Mouse (Mus musculus): ENCODE results near the gene Muc3.
"Not testable (repeated sequence)": the region's sequence is repeated elsewhere in the genome, so short reads cannot be mapped to it uniquely, and the experiment has no call there.

Gene Muc3

DNA sequence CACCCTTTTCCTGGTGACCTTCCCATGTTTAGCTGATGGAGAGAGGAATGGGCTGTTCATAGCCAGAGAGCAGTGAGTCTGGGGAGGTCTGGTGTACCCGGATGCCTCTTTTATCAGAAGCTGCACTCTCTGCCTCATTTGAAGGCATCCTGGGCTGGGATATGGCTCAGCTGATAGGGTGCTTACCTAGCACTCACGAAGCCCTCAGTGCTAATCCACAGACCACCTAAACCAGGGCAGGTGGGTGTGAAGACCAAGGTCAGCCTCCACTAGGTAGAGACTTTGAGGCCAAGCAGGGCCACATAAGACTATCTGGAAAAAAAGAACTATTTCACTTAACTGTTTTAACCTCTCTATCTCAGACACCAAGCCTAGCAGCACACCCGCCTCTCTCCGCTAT lies 25.6 kb downstream of the Muc3 start:
- DNase-seq (ENCODE audit: extremely low read depth, insufficient read length, low spot score): no peak

DNA sequence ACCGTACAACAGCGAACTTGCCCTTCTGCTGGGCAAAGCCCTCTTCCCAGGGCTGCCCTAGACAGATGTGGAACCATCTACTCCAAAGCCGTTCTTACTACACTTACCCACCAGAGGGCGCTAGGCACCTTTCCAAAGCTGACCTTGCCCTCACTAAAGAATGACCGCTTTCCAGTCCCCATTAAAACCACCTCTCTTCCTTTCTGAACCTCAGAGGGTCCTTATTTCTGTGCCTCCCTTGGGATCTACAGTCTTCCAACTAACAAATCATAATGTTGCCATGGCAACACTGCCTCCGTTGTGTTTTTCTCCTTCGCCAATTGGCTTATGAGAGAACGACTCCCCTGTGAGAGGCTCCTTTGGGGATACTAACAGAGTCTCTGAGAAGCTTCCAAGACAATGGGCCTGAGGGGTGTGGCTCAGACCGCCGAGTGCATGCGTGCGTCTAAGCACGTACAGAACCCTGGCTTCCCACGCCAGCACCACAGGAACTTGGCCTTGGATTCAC lies 26.4 kb downstream of the Muc3 start:
- no peak for DNase-seq (ENCODE audit: extremely low read depth, insufficient read length, low spot score)

DNA sequence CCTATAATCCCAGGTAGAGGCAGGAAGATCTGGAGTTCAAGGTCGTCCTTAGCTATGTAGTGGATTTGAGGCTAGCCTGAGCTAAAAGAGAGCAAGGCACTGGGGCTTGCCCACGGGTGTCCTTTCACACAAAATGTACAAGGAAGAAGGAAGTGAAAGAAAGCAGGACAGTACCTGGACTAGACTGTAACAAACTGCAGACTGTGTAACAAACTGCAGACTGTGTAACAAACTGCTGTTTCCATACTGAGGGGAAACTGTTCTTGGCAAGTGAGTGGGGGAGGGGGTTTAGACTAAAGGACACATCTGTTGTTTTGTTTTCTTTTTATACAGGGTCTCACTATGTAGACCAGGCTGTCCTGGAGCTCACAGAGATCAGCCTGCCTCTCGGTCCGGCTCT lies 27.8 kb downstream of the Muc3 start:
- no peak for DNase-seq (ENCODE audit: extremely low read depth, insufficient read length, low spot score)

DNA sequence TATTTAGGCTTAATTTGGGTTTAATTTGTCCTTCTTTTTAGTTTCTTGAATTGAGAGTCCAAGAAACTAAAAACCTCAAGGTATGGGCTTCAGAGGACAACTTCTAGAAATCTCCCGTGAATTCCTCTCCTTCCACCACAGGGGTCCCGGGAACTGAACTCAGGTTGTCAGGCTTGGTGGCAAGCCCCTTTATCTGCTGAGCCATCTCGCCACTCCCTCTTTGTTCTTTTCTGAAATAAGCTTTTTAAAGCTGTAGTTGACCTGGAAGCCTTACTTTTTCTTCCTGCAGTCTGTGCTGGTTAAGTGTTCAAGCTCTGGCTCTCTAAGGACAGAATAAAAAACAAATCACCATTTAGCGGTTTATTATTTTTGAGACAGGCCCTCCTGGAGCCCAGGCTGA lies 30.2 kb downstream of the Muc3 start:
- DNase-seq (ENCODE audit: extremely low read depth, insufficient read length, low spot score): no peak

DNA sequence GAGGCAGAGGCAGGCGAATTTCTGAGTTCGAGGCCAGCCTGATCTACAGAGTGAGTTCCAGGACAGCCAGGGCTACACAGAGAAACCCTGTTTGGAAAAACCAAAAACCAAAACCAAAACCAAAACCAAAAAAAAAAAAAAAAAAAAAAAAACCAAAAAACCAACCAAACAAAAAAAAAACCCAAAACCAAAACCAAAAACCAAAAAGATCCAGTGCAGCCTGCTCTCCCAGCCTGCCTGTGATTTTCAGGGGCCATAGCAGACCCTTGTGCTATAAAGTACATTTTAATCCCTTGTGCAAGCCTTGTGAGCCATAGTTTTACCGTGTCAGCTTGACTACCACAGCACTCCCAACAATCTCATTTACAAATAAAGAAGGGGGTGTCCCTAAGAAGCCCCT lies 31.1 kb downstream of the Muc3 start:
- DNase-seq (ENCODE audit: extremely low read depth, insufficient read length, low spot score): not testable (repeated sequence)

DNA sequence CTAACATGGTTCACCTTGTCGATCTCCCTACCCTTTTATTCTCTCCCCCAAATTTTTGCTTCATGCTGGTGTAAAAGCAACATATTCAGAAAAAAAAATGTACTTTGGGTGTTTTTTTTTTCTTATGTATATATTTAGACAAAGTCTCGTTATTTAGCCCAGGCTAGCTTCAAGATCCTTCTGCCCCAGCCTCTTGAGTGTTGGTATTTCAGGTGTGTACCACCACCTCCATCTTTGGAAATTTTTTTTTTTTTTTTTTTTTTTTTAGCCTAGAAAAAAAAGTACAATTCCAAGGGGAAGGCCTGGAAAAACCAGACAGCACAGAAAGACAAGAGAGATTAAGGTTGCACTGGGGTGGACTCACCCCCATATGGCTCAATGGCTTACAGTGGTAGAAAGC lies 32.1 kb downstream of the Muc3 start:
- DNase-seq (ENCODE audit: extremely low read depth, insufficient read length, low spot score): no peak

DNA sequence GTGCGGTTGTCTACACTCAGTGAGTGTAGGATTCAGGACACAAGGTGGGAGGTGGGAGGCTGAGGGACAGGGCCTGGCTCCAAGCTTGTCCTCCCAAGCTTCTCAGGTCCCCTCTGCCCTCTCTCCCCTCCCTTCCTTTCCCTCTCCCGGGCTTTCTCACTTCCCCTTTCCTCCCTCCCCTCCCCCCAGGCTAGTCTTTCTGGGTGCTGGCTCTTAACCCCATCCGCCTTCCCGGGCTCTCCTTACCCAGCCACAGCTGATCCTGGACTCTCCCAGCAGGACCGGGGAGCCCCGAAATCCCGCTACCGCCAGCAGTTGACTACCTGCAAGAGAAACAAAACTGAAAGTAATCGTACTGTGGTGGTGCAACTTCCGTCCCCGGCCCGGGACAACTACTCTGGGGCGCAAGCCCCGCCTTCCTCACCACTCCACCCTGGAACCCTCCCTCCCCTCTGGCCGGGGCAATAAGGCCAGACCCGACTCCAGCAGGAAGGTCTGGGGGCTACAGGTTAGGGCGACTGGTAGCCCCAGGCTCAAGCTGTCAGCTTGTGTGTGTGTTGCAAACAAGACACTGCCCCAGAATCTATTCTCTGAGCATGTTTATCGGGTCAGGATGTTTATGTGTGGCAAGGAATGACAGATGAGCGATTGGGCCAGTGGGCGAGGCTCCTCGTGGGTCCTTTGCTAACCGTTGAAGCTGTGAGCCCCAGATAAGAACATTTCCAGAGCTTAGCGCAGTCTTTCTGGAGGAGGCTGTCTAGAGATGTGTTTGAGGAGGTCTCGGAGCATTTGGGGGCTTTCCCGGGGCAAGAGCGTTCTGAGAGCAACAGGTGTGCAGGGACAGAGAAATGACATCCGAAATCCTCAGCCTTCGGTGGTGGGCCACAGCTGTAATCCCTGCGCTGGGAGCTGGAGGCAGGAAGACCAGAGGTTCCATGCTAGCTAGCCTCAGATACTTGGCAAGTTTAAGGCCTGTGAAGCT lies 33.0 kb downstream of the Muc3 start, which contains the start of gene Trim56:
TSS of gene Trim56 (minus strand) at position 344 of the 982 bp plus-strand sequence.
- DNase-seq (ENCODE audit: extremely low read depth, insufficient read length, low spot score): peak; percentile 83

DNA sequence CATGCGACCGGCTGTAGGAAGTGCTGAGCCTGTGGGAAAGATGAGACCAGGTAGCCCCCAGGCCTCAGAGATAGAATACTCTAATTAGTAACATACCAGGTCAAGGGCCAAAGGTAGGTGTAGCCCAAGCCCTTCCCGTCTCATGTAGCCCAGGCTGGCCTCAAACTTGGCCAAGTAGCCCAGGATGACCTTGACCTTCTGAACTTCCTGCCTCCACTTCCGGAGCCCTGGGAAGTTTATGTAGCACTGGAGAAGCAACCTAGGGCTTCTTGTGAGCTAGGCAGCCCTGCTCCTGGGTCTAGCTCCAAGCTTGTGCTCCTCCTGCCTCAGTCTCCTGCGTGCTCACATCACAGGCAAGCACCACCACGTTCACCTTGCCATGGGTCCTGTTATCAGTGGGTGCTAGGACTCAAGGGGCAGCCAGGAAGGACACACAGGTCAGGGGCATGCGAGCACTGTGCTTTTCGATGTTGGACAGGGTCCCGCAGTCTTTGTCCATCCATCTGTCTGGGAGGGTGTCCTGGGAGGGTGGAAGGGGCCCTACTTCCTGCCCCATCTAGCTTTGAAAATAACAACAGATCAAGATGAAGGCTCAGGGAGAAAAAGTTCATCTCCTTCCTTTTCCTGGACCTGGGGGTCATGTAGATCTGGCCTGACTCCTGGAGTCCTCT lies 34.1 kb downstream of the Muc3 start:
- no peak for DNase-seq (ENCODE audit: extremely low read depth, insufficient read length, low spot score)

DNA sequence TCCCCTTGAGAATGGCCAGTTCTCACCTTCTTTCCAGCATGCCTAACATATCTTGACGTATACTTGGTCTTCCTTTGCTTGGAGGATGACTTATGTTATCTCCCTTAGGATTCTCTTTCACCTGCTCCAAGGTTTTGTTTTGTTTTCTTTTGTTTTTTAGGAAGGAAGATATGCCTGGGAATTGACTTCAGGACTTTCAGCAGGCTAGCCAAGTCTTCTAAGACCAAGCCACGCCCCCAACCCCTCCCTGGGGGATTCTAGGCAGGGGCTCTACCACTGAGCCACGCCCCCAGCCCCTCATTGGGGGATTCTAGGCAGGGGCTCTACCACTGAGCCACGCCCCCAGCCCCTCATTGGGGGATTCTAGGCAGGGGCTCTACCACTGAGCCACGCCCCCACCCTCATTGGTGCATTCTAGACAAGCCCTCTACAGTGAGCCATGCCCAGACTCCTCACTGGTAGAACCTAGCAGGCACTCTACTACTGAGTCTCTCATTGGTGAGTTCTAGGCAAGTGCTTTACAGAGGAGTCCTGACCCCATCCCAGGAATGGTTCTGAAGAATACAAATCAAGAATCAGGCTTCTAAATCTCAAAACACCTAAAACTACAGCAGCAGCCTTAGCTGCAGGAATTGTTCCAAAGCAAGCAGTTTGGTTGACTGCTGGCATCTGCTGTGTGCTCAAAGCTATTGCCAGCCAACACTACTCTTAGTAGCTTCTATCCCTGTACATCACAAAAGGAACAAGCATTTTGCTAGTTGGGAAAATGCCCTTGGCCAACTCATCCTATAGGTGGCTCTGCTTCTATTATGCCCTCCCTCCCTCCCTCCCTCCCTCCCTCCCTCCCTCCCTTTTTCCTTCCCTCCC lies 37.3 kb downstream of the Muc3 start:
- no peak for DNase-seq (ENCODE audit: extremely low read depth, insufficient read length, low spot score)

DNA sequence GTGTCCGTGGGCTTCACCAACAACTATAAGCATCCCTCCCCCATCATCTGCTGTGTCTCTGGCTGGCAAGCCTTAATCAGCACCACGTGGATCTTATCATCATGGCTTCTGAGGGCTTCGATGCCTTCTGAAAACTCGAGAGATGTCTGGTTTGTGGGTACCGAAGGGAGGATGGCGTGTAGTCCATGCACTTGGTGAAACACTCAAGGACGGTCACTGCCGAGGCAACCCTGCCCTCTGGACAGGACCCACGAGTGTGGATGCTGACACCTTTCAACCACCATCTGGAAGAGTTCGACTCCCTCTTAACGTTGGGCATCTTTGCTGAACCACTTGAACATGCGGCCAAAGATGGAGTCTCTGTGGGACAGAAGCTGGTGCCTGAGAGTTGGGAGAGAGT lies 38.3 kb downstream of the Muc3 start:
- DNase-seq (ENCODE audit: extremely low read depth, insufficient read length, low spot score): no peak

DNA sequence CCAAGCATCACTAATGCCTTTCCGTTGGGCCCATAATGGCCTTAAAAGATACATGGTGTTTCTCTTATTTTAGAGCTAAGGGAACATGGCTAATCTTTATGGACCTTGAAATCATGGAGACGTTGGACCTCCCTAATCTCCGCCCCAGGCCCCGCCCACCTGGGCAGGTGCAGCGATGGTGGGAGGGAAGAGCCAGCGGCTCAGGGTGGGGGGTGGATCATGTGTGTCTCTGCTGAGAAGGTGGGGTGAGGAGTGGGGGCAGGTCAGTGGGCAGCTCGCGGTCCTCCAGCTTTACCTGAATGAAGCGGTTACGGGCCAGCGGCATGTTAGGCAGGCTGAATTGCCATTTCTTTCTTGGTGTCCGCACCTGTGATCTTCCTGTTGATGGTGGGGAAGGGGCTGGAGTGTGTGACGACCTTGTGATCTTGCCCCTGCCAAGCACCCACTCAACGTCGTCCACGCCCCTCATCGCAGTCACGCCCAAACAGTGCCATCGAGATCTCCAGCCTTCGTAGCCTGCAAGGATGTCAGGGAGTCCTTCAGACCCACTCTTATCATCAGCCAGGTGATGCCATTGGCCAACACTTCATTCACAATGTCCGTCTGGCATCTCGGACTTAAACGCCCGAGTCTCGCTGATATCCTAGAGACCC lies 39.1 kb downstream of the Muc3 start:
- no peak for DNase-seq (ENCODE audit: extremely low read depth, insufficient read length, low spot score)

DNA sequence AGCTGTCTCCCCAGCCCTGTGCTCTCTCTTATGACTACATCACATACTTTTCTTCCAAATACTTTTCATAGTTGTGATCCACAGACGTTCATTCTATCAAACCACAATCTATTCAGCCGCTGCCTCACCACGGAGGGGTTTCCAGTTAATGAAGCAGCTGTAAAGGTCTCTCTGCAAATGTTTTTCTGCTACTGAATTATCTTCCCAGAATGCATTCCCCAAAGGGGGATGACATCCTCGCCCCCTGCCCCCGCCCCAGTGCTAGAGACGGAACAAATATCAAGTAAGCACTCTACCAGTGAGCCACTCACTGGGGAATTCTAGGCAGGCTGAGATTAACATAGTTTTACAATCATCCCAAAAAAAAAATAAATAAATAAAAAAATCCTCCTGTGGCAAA lies 41.0 kb downstream of the Muc3 start:
- no peak for DNase-seq (ENCODE audit: extremely low read depth, insufficient read length, low spot score)

DNA sequence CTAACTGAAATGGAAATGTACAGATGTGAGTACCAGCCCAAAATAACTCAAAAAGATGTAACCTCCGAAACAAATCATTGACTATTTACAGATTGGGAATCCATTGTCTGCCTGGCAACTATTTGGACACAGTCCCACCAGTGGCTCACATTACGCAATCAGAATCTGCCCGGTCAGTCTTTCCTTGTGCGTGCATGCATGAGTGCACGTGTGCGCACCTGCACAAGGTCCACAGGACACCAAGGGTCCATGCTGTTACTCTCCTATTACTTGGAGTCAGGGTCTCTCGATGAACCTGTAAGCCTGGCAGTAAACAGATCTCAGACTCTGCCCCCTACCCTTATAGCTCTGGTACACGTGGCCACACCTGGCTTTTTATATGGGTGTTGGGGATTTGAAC lies 41.5 kb downstream of the Muc3 start:
- DNase-seq (ENCODE audit: extremely low read depth, insufficient read length, low spot score): no peak

DNA sequence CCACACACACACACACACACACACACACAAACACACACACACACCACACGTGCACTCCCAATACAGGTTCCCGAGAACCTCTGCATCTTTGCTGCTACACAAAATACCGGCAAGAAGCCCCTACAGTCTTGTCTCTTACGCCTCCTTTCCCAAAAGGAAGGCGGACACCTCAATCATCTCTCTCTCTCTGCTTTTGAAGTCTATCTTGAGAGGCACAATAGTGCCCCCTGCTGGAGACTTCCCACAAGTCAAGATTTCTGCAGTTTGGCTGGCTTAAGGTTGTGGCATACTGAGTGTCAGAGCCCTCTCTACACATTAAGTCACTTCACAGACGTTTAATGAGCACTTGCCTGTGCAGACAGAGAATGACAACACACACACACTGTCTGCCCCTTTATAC lies 42.1 kb downstream of the Muc3 start:
- peak; percentile 66 for DNase-seq (ENCODE audit: extremely low read depth, insufficient read length, low spot score)

DNA sequence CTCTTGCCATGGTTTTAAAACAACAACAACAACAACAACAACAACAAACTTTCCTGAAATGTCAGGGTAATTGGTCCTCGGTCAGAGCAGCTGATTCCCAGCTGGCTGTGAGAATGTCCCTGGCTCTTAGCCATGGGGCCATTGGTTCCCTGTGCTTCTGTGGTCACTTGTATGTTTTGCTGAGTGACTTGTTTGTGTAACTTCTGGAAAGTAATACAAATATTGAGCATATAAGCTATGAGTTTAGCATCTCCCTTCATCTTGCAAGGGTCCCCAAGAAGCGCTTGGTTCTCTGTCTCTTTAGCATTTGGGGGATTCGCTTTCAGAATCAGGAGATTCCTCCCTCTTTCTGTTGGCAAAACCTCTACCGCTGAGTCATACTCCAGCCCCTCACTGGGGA lies 42.7 kb downstream of the Muc3 start:
- DNase-seq (ENCODE audit: extremely low read depth, insufficient read length, low spot score): no peak

DNA sequence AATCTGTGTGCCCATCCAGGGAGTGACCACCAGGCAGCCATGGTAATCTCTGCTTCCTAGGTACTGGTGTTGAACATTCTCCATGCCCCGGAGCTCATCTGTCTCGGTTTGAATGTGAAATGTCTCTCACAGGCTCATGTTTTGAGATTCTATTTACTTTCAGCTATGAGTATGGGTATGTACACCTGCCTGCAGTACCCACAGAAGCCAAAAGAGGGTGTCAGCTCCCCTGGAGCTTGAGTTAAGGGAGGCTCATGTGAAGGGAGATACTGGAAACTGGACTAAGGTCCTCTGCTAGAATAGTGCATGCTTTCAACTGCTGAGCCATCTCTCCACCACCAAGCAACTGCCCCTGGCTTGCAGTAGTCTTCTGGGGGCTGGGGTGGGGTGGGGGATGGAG lies 45.2 kb downstream of the Muc3 start:
- no peak for DNase-seq (ENCODE audit: extremely low read depth, insufficient read length, low spot score)

DNA sequence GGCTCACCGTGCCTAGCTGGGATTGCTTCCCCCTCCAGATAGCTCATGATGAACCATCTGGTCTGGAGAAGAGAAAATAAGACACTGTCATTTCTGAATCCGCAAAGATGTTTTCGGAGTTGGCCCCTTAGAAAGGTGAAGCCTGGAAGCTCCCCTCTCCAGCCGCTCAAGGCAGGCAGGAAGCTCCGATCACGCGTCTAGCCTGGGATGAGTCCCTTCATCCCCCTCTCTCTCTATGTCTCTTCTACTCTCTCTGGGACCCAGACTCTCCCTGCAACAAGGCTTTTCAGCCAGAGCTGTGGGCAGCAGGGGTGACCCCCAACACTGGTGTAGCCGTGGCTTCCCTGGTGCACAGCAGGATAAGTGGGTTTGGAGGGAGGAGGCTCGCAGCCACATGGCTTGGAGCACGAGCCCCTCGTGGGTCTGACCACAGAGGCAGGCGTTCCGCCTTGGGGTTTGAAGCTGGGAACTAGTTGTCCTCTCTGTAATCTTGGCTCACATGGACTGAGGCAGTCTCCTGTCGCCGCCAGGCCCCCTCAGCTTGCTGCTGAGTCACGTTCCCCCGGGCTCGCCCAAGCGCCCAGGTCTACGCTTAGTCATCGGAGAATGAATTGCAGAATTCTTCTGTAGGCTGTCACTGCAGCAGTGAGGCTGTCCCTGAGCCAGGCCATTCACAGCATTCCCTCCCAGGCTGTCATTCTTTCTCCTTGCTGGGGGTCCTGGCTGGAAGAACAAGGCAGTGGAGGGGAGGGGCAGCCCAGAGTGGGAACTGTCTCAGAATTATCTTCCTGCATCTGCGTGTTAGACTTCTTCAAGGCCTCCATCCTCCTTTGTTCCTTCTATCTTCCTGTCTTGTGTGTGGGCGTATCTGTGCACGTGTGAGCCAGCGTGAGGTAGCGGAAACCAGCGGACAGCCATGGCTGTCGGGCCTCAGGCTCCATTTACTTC lies 46.3 kb downstream of the Muc3 start:
- DNase-seq (ENCODE audit: extremely low read depth, insufficient read length, low spot score): peak; percentile 95

DNA sequence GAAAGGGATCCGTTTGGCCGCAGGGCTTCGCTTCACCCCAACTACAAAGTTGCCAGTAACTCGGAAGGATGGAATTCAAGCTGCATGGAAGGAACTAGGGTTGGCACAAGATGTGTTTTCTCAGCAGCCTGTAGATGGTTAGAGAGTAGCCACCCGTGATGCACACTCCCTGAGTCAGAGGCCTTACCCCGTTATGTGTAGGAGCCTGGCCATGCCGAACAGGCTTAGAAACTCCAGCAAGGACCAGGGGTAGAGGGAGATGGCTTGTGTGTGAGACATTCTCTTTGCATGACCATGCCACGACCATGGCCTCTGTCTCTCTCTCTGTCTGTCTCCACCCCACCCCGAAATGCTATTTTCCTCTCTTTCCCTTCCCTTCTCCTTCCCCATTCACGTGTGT lies 47.0 kb downstream of the Muc3 start:
- peak; percentile 49 for DNase-seq (ENCODE audit: extremely low read depth, insufficient read length, low spot score)

DNA sequence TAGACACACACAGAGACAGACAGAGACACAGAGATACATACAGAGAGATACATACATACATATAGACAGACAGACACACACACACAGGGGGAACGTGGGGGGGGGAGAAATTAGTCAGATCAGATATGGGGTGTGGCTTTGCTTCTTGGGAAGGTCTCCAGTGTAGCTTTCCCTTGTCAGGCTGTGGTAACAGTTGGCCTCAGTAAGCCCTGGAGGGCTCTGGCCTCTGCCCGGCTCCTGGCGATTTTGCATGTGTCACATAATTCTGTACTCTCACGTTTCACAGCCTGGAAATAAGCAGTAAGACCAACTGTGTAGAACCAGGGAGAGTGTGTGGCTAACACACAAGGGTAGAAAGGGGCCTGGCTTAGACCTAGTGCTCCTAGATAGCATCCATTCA lies 48.5 kb downstream of the Muc3 start:
- no peak for DNase-seq (ENCODE audit: extremely low read depth, insufficient read length, low spot score)

Data from 3134 (cell line).